Mouse (Mus musculus): ENCODE measurements around the gene Gm21981.

DNA sequence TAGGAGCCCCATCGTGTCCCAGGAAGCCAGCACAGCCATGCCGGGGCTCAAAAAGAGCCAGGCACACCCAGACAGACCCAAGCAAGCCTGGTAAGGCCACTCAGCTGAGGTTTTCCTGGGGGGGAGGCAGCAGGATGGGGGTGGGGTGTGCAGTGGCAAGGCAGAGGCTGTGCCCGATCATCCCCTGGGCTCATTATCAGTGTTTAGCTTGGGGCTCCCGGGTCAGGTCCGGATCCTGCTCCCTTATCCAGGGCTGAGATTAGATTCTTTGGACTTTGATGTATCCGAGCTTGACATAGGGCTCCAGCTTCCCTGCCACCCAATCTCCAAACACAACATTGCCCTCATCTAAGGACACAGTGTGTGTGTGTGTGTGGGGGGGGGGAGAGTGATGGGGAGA, 17.6 kb upstream of the Gm21981 start:
- TF ChIP-seq CTCF (IDR thresholded peaks at IDR 0.05; ENCODE audit: borderline replicate concordance, control insufficient read depth, extremely low read depth, insufficient read depth, low read length, poor library complexity) (no peak), POLR2A (IDR thresholded peaks at IDR 0.05; ENCODE audit: control insufficient read depth, extremely low read depth, insufficient read depth, low read length, poor library complexity) (no peak)

Measured in thymus, adult 2 months (tissue).